Mouse (Mus musculus) splenic B cell, adult 2 months (primary cell): ENCODE measurements around the gene Ciart.
"Not testable (repeated sequence)": the region's sequence is repeated elsewhere in the genome, so short reads cannot be mapped to it uniquely, and the experiment has no call there.

ENCODE experiments used
- DNase-seq: peaks from one replicate; pipeline ENCODE4 v3.0.0-alpha.2; 2011; ENCODE audit warnings: low read depth, low spot score
- H3K27me3 ChIP-seq: 2 replicates; pipeline ENCODE4 v1.6.1; 2012; ENCODE audit warnings: mild to moderate bottlenecking, low read length, moderate library complexity, mixed read lengths; ENCODE audit not compliant: control insufficient read depth, poor library complexity, insufficient read depth, severe bottlenecking
- H3K36me3 ChIP-seq: 2 replicates; pipeline ENCODE4 v1.6.1; 2012; ENCODE audit warnings: mild to moderate bottlenecking, low read length, moderate library complexity, mixed read lengths; ENCODE audit not compliant: control insufficient read depth, poor library complexity, insufficient read depth, severe bottlenecking

Ciart gene

DNA sequence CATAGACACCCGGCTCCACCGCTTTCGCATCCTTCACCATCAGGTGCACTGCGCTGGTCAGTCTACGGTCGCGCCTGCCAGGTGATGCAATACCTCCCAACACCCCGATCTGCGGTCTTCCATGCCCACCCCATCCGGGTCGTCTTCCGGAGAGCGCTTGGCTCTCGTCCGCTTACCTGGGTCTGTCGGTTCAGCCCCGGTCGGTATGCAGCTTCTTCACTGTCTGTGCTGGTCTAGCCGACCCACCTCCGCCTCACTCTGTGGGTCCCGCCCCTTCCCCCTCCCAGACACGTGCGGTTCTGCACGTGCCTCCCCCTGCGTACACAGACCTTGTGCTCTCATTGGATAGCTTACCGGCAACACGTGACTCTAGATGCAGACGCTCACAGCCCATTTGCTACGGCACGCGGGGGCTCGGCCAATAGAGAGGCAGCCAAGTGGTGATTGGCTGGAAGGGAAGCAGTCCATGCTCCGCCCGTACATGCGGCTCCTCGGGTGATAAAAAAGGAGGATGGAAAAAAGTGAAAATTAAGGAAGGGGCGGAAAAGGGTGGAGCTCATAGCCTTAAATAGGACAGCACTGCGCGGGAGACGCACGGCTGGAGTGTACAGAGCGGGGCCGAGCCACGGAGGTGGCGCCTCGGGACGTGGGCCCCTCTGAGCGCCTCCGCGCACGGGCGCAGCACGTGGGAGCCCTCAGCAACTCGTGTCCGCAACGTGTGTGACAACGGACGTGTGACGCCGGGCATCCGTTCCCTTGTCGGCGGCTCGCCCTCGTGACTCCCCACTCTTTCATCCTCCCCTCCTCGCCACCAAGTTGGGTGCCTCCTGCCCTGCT, at the start of gene Ciart:
Ciart (minus strand) TSS at position 273 of the 837 bp plus-strand sequence.
- Histone ChIP-seq H3K27me3 (no peaks in the 10 kb centered on the region), H3K36me3 (no peaks in the 10 kb centered on the region)
- DNase-seq: peak; percentile 98

GRCm38 (mm10) chr3:95931471-95931870, 49.4 kb upstream of the Ciart start:
- Histone ChIP-seq H3K27me3 (no peaks in the 10 kb centered on the region), H3K36me3 (peaks cover 4% of the 10 kb centered on the region; the same call in 1 of the 2 replicates)
- no peak for DNase-seq

GRCm38 (mm10) chr3:95930471-95930789, 48.4 kb upstream of the Ciart start:
- peaks cover 4% of the 10 kb centered on the region; the same call in 1 of the 2 replicates for H3K36me3 ChIP-seq
- H3K27me3 ChIP-seq: no peaks in the 10 kb centered on the region
- no peak for DNase-seq

DNA sequence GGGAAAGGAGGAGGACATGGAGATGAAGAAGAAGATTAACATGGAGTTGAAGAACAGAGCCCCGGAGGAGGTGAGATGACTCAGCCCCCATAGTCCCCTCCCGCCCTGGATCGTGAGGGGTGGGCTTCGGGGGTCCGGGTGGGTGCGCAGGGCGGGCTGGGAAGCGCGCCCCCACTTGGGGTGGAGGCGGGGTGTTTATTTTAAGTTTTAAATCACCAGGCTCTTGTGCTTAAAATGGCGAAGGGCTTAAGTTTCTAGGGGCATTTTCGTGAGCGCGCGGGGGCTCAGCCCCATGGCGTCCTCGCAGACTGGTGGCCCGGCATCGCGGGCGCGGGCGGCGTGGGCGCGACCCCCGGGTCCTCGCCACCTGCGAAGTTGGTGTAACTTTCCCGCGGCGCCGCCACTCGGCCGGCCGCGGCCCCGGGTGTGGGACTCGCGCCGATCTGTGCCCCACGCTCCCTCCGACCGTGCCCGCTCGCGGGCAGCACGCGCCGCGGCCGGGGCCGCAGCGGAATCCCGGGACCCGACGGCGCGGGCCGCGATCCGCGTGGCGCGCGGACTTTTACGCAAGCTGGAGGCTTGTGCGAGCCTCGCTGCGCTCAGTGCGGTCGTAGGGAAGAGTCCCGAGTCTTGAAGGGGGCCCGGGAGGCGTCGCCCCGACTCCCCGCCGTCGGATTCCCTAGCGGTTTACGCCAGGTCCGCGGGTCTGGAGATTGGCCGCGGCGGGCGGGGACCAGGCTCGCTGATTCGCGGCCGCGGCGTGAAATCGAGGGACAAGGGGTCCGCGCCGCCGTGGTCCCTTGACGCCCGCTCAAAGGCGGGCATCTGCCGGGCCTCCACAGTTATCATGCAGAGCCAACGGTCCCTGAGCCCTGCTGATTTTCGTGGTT, 47.8 kb upstream of the Ciart start:
- no peaks in the 10 kb centered on the region for H3K27me3 ChIP-seq
- peaks cover under 1% of the 10 kb centered on the region; the same call in 1 of the 2 replicates for H3K36me3 ChIP-seq
- DNase-seq: peak; percentile 61

DNA sequence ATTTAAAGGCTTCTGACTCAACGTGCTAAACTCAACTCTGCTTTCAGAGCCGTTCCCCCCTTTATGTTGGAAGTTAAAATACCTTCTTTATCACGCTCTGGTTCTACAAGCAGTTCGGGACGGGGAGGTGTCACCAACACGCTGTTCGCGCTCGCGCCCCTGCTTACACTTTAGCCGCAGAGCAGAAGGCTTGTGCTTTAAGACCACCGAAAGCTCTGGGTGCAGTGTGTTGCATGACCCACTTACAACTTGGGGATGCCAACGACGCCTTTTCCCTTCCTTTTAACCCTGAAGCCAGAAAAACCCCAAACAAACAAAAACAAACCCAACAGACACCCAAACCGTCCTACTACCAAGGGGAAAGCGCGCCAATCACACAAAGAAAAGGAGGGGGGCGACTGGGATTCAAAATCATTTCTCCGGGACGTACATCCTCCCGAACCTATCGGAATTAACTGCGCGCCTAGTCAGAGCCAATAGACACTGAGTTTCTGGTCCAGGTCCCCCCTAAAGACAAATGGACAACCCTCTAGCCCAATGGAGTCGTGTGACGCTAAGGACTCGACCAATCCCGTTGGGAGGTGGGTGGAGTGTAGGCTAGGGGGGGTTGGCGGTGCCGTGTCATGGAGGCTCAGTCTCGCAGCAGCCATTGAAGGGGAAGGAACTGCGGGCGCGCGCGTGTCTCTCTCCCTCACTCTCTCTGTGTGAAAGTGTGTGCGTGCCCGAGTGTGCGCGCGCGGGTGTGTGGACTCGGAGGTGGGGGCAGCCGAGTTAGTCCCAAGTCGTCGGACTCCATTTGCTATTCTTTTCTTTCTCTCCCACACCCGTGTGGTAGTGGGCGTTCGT, 46.8 kb upstream of the Ciart start, which contains the start of gene Anp32e:
Anp32e (plus strand) TSS at position 589 of the 846 bp plus-strand sequence.
- Histone ChIP-seq H3K27me3 (no peaks in the 10 kb centered on the region), H3K36me3 (no peaks in the 10 kb centered on the region)
- DNase-seq: peak; percentile 99

GRCm38 (mm10) chr3:95928261-95928657, 46.2 kb upstream of the Ciart start:
- no peaks in the 10 kb centered on the region for H3K36me3 ChIP-seq
- DNase-seq: no peak

GRCm38 (mm10) chr3:95925087-95925486, 43.0 kb upstream of the Ciart start:
- no peaks in the 10 kb centered on the region for H3K27me3 ChIP-seq
- no peak for DNase-seq
- H3K36me3 ChIP-seq: no peaks in the 10 kb centered on the region

More at GRCm38 (mm10) chr3:95928261-95928657, 46.2 kb upstream of the Ciart start:
- no peaks in the 10 kb centered on the region for H3K27me3 ChIP-seq

- no peak for DNase-seq
- Histone ChIP-seq H3K27me3 (no peaks in the 10 kb centered on the region), H3K36me3 (no peaks in the 10 kb centered on the region)
Measured at GRCm38 (mm10) chr3:95924185-95924584, 42.1 kb upstream of the Ciart start.

GRCm38 (mm10) chr3:95923429-95923828, 41.4 kb upstream of the Ciart start:
- not testable (repeated sequence) for H3K36me3 ChIP-seq, DNase-seq, H3K27me3 ChIP-seq

DNA sequence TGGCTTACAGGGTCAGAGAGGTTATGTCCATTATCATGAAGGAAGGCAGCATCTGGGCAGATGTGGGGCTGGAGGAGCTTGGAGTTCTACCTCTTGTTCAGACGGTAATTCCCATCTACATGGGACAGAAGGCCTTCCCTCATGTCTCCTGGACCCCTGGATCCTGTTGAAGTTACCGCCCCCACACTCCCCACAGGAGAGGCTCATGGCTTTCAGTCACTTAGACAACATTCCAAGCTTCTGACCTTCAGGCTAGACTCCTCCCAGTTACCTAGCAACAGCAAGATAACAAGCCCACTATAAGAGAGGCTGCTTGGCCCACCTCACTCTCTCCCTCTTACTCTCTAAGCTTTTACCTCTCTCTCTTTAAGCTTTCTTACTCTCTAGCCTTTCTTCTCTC, 38.5 kb upstream of the Ciart start:
- not testable (repeated sequence) for H3K27me3 ChIP-seq, DNase-seq, H3K36me3 ChIP-seq

- peak; percentile 18 for DNase-seq
- no peaks in the 10 kb centered on the region; the same call in 1 of the 2 replicates for H3K27me3 ChIP-seq
- H3K36me3 ChIP-seq: no peaks in the 10 kb centered on the region
Measured at GRCm38 (mm10) chr3:95916760-95917159, 34.7 kb upstream of the Ciart start.

DNA sequence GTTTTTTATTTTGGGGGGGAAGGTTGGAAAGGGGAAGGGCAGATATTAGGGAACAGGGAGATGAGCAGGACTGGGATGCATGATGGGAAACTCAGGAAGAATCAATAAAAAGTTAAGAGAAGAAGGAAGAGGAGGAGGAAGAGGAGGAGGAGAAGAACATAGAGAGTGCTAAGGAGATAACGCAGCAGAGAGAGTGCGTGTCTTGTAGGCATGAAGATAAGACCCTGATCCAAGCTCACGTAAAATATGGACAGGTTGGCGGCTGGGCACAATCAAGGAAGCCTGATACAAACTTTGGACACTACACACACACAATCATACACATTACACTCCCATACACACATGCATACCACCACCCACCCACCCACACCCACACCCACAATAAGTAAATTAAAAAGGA, 32.7 kb upstream of the Ciart start:
- no peaks in the 10 kb centered on the region for H3K36me3 ChIP-seq
- no peaks in the 10 kb centered on the region; the same call in 1 of the 2 replicates for H3K27me3 ChIP-seq
- DNase-seq: no peak

- no peak for DNase-seq
- Histone ChIP-seq H3K36me3 (no peaks in the 10 kb centered on the region), H3K27me3 (no peaks in the 10 kb centered on the region; the same call in 1 of the 2 replicates)
Measured at GRCm38 (mm10) chr3:95907613-95908012, 25.6 kb upstream of the Ciart start.

- peak; percentile 79 for DNase-seq
- Histone ChIP-seq H3K36me3 (no peaks in the 10 kb centered on the region), H3K27me3 (no peaks in the 10 kb centered on the region; the same call in 1 of the 2 replicates)
Measured at GRCm38 (mm10) chr3:95906860-95907259, 24.8 kb upstream of the Ciart start.
